Mouse (Mus musculus) urinary bladder, postnatal 36 days (tissue): ENCODE measurements at regions not wholly inside any gene's neighbourhood (a gene's known extent, or its start where the extent isn't known, plus 50 kb on each side); places are given as distances from the start of the nearest gene placed in this dataset.
"Not testable (repeated sequence)": the region's sequence is repeated elsewhere in the genome, so short reads cannot be mapped to it uniquely, and the experiment has no call there.

ENCODE experiments used
- DNase-seq, 2 experiments: peaks; one replicate each; pipeline ENCODE4 v3.0.0; 2022; ENCODE audit warnings: low spot score in 2 of 2, mixed read lengths in 1 of 2

- no peak for DNase-seq
These were observed 108.6 kb upstream of the Klf3 start for GRCm38 (mm10) chr5:64694606-64695005.

GRCm38 (mm10) chr5:64696099-64696498 is 107.1 kb upstream of the Klf3 start:
- no peak for DNase-seq

GRCm38 (mm10) chr5:64697466-64697865 is 105.7 kb upstream of the Klf3 start:
- DNase-seq = no peak

DNA sequence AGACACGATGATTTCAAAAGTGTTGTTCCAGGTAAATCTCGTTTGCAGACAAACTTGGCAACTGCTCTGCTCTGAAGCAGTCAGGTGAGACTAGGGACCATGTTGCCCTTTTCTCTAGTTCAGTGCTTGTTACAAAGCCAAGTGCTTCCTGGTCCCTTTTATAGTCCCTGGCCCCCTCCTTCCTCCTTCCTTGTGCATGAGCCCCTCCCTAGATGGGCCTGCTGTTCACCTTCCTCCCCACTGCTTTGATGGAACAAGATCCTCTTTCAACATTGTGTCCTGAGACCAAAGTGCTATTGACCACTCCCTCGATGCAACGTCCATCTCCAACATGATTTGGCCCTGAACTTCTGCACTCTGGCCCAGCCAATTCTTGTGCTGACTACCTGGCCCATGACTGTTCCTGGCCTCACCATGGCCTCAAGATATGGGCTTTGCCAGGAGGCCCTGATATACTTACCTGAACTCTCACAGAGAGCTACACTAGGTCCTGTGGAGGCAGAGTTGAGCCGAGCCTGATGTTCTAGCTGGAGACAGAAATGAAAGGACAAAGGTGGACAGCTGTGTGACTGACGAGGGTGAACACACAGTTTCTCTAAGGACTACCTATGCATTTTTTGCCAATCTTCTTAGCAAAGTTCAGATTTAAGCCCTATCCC is 104.6 kb upstream of the Klf3 start:
- no peak for DNase-seq

- DNase-seq = no peak
These were observed 103.2 kb upstream of the Klf3 start for GRCm38 (mm10) chr5:64700030-64700429.

DNA sequence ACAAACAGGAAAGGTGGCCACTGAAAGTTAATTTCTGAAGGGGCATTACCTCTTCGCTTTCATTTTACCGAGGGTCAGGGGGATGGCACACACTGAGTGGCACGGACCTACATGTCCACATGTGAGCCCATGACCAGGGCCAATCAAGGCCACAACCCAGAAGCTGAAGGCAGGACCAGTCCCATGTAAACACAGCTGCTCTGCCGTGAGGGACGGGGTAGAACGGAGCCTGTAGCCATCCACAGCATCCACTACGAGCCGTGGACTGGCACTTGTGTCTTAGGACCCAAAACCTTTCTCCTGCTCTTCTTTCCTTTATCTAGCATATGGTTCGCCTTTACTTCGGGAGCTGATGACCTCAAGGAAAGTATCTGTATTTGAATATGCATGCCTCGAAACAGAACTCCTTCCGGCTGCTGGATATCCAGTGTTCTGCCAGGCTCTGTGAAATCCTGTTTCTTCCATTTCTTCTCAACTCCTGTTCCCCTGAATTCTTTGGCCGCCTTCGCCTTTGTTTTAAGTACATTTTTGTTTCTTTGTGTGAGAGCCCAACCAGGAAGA is 101.9 kb upstream of the Klf3 start:
- no peak for DNase-seq

GRCm38 (mm10) chr5:64701780-64702231 is 101.4 kb upstream of the Klf3 start:
- DNase-seq = peak; percentile 70 to 71

DNA sequence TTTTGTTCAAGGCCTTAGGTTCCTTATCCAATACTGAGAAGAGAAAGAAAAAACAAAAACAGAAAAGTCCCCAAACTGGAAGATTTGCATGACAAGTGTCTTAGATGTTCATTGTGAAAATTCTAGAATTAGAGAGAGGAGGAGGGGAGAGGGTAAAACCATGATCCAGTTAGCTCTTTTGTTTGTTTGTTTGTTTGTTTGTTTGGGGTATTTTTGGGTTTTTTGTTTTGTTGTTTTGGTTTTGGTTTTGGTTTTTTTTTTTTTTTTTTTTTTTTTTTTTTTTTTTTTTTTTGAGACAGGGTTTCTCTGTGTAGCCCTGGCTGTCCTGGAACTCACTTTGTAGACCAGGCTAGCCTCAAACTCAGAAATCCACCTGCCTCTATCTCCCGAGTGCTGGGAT is 100.8 kb upstream of the Klf3 start:
- not testable (repeated sequence) for DNase-seq

- DNase-seq = peak in 1 of 2 experiments; percentile 14
These were observed 99.9 kb upstream of the Klf3 start for GRCm38 (mm10) chr5:64703091-64703872.

DNA sequence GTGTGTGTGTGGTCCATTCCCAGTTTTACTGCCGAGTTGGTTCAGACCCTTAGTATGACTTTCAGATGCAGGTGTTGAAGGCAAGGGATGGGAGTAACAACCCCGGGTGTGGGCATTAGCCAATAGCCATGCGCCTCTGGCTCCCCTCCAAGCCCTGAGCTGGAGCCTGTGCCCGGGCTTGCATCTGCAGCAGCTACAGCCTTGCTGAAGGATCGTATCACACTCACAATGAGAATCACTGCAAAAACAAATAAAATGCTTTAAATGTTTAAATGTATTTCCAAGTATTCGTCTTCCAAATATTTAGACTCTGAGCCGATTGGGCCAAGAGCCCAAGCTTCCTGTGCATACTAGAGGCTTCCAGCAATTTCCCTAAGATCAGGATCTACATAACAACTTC is 99.0 kb upstream of the Klf3 start:
- DNase-seq = peak; percentile 64 to 83

DNA sequence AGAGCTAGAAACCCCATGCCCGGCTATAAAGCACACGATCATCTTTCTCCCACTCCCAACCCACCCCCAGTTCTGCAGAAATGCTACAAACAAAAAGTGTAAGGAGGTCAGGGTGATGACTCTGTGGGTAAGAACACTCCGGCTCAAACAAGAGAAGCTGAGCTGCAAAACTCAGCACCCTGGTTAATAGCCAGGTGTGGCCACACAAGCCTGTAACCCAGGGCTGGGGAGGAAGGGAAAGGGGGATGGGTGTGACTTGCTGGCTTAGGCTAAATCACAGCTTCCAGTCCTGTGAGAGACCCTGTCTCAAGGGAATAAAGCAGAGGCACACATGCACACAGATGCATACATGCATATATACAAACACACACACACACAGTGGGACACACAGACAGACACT is 96.6 kb upstream of the Klf3 start:
- DNase-seq = no peak

DNA sequence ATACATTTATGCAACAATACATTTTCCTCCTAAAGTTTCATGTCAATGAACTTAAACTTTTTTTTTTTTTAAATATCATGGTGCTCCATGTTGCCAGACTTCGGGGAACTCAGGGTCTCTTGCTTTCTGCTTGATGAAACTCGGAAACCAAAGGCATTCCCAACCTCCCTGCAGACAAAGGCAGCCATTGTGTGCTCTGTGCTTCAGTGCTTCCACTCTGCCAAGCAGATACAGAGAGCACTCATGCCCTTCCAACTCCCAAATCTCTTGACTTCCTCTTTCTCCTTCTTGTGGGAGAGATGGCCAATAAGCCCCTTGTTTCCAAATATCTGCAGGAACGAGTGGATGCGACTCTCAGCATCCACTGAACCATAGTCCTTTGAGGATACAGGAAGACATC is 94.0 kb upstream of the Klf3 start:
- no peak for DNase-seq

DNA sequence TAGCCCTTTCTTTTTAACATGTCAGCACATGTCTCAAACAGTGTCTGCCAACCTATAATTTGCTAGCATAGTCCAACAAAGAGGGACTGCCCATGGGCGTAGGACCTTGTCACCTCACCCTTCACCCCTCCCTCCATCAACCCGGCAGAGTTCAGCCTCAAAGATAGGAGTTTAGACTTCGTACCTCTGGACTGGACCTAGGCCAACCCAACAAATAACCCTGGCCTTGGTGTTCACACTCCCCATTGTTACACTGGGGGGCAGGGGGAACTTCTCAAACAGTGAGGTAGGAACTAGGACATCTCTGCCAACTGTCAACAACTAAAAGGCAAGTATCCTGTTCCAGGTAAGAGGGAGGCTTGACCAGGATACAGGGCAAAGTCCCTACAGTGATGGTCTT is 93.0 kb upstream of the Klf3 start:
- DNase-seq = no peak

DNA sequence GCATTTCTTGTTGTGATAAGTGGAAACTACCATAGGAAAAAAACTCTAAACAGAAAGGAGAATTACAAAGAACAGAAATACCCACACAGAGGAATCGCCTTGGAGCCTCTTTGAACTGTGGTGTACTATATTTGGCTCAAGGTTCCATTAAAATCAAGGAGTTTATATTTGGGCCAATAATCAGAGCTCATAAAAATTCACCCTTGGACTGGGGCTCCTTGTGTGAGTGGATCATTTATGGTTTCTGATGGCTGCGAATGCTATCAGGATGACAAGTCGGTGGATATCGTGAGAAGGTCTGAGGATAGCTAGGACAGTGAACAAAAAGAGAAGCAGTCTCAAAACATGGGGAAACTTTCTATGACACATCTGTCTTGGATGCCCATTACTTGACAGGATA is 92.2 kb upstream of the Klf3 start:
- DNase-seq = no peak

DNA sequence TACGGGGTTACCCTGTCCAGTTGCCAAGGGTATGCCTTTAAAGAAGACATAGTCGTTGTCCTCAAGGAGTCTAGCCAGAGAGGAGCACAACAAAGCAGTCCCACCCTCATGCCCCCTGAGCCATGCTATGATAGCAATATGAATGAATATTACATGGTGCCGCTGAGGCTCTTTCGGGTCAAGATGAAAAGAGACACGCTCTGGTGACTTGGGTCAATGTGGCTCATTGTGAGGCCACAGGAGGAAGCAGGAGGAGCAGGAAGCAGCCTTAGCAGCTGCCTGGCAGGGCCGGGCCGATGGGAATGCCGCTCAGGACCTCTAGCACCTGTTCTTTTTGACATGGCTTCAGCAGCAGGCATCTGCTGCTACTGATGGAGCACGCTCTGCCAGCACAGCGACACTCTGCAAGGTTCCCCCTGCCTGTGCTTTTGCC is 89.0 kb upstream of the Klf3 start:
- DNase-seq = no peak

DNA sequence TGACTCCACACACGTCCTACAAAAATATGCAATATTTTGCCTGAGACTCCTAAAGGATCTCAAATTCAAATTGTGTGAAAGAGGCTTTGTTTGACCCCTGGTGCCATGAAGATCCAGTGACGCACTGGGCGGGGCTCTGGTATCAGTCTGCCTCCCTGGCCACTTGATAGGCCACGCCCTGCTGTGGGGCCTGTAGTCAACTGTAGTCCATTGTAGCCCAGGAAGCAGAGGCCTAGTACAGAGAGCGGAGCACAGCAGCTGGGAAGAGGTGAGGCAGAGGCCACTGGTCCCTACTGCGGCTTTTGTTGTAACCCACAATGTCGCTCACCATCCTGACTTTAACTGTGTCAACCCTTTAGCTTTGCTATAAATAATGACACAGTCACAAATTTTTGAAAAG is 88.5 kb upstream of the Klf3 start:
- no peak for DNase-seq

- DNase-seq = no peak
These were observed 86.6 kb upstream of the Klf3 start for GRCm38 (mm10) chr5:64716551-64716950.

DNA sequence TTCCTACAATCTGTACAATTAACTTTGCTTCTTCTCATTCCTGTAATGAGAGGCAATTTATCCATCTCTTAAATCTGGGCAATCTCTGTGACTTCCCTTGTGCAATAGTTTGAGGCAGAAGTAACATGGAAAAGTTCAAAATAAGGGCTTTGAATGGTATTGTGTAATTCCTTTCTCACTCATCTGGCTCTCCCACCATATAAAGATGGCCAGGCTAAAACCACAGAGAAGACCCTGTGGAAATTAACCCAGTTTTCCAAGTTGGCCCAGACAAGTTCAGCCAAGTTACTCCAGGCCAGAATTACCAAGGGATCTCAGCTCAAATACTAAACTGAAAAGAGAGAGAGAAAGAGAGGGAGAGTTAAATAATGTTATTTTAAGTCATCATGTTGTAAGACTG is 81.0 kb upstream of the Klf3 start:
- no peak for DNase-seq

GRCm38 (mm10) chr5:64727847-64728246 is 75.3 kb upstream of the Klf3 start:
- no peak for DNase-seq

- no peak for DNase-seq
These were observed 70.8 kb upstream of the Klf3 start for GRCm38 (mm10) chr5:64732356-64732755.

DNA sequence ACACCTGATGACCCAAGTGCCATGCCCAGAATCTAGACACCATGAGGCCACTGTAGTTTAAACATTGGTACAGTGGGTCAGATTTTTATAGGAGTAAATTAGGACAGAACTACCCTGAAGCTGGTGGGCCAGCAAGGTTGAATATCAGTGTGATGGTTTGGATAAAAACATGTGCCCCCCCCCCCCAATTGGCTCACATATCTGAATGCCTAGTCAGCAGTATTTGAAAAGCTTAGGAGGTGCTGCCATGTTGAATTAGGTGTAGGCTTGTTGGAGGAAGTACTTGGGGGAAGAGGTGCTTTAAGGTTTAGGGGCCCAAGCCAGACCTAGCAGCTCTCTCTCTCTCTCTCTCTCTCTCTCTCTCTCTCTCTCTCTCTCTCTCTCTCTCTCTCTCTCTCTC is 66.2 kb upstream of the Klf3 start:
- no peak for DNase-seq

- no peak for DNase-seq
These were observed 65.0 kb upstream of the Klf3 start for GRCm38 (mm10) chr5:64738096-64738780.
